Mouse (Mus musculus): Measurements from ENCODE around the gene U2af1l4. TPM values are rescaled to one million over a fixed set of nuclear protein-coding genes. Genes with fewer than 3 reads are reported as not detected.

U2af1l4 gene
- polyA plus RNA-seq, 1 experiment from 2014 or later, result 73.1 TPM

DNA sequence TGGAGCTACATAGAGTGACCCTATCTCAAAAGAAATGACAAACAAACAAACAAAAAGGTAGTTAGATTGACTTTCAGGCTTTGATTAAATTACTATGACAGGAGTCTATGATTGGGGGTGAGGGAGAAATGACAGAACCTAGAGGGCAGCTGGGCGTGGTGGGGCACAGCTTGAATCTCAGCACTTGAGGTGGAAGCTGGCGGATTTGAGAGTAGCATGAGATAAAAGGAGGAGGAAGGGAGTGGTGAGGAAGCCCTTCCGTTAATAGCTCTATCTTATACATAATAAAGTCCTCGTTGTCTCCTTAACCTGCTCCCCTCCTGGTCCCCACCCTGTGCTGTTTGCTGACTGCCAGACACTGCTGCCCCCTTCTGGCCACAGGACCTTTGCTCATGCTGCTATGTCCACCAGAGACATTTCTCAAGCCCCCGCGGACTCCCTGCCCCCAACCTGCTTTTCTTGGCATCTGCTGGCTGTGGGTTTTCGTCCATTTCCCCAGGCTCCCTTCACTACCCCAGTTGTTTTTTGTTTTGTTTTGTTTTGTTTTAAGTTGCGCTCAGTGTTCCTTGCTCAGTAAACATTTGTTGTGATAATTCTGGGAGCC, 44.7 kb downstream of the U2af1l4 start:
- 0 out of 2 replicates have a peak, but pooled peaks have one; percentile 34 for ATAC-seq (replicated peaks; ENCODE audit: low FRiP score)

DNA sequence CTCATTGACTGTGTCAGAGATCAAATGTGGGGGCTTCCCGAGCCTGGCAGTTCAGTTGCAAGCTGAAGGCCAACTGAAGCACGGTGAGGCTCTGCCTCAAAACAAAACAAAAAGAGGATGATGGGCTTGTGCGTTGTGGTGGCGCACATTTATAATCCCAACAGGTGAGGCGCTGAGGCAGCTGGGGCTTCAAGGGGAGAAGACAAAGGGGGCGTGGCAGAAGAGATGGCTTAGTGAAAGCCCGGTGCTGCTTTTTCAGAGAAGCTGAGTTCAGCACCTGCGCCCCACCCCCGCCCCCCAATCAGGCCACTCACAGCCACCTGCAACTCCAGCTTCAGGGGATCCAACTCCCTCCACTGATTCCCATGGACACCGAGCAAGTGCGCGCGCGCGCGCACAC, 45.4 kb downstream of the U2af1l4 start:
- Histone ChIP-seq H3K27ac (ENCODE audit: low read depth, low read length) (no peak overlapping the region), H3K4me3 (ENCODE audit: low read depth, low read length) (no peak overlapping the region), H3K4me2 (no peak overlapping the region), H3K4me1 (replicated peaks; ENCODE audit: control insufficient read depth, insufficient read depth, low read length) (0 out of 2 replicates have a peak, but pooled peaks cover 2% of the 10 kb centered on the region), H3K9me3 (ENCODE audit: control insufficient read depth, low read length) (no peaks in the 10 kb centered on the region), H3K9ac (ENCODE audit: low read depth, low read length) (no peak overlapping the region), H3K27me3 (replicated peaks; ENCODE audit: control insufficient read depth, insufficient read depth, low read length) (no peaks in the 10 kb centered on the region), H3K36me3 (ENCODE audit: control insufficient read depth, insufficient read depth, low read length) (no peaks in the 10 kb centered on the region)
- DNase-seq (ENCODE audit: low spot score) (no peak), ATAC-seq (replicated peaks; ENCODE audit: low FRiP score) (no peak)
- 55% methylated on average over 15 of the region's 16 CpGs for WGBS

More for the DNA sequence above, 44.7 kb downstream of the U2af1l4 start:
- Histone ChIP-seq H3K27me3 (replicated peaks; ENCODE audit: control insufficient read depth, insufficient read depth, low read length) (no peaks in the 10 kb centered on the region), H3K9ac (ENCODE audit: low read depth, low read length) (no peak overlapping the region), H3K27ac (ENCODE audit: low read depth, low read length) (no peak overlapping the region), H3K36me3 (ENCODE audit: control insufficient read depth, insufficient read depth, low read length) (no peaks in the 10 kb centered on the region), H3K4me2 (no peak overlapping the region), H3K9me3 (ENCODE audit: control insufficient read depth, low read length) (no peaks in the 10 kb centered on the region), H3K4me1 (replicated peaks; ENCODE audit: control insufficient read depth, insufficient read depth, low read length) (0 out of 2 replicates have a peak, but pooled peaks cover 2% of the 10 kb centered on the region), H3K4me3 (ENCODE audit: low read depth, low read length) (no peak overlapping the region)
- peak; percentile 58 for DNase-seq (ENCODE audit: low spot score)
- WGBS, result 27% methylated on average over 8 of the region's 8 CpGs

DNA sequence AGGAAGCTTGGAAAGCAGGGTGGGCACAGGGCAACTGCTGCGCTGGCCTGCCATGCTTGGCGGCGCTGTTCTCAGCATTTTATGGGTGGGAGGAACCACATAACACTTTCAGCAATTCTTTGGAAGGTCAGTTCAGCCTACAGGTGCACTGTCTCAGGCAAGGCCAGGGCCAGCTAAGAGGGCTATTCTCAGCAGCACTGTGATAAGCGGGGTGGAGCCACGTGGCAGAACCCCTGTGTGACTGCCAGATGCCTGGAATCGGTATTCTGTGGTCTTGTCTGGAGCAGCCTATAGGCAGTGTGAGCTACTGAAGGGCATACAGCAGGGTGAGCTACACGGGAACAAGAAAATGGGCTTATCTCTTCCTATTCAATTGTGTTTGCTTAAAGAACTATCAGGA, 46.9 kb downstream of the U2af1l4 start:
- Histone ChIP-seq H3K4me2 (no peak overlapping the region), H3K27ac (ENCODE audit: low read depth, low read length) (no peak overlapping the region)

DNA sequence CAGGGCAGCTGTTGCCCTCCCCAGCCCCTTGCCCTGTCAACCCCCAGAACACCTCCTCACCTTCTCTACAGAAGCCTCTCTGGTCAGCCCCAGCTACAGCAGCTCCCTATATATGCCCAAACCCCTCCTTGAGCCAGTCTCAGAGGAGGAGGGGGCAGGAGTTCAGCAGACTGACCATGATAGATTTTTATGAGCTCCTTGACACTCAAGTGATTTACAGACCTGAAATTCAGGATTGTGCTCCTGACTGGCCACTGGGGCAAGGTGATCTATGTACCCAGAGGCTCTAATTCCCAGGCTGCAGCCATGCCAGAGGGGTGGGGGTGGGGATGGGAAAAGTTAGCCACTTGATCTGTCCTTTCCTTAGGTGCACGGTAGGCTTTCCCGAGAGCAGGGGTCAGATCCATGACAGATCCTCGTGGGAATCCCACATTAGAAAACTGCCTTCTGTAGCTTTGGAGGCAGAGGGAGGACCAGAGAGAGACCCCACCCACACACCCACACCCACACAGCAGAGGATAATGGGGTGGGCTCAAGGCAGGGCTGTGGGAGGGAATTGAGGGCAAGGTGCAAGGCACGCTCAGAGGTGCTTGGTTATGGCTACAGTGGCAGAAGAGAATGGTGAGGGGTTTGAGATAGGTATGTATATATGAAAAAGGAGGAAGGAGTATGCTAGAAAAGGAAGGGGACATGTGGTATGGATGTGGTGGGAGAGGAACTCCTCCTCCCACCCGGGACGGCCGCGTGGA, 49.7 kb downstream of the U2af1l4 start, which contains the start of gene Upk1a:
TSS of gene Upk1a (minus strand) at position 194 of the 749 bp plus-strand sequence.
- Histone ChIP-seq H3K4me2 (no peak within 1 kb of the TSS), H3K27ac (ENCODE audit: low read depth, low read length) (no peak within 1 kb of the TSS), H3K36me3 (ENCODE audit: control insufficient read depth, insufficient read depth, low read length) (peaks cover 19% of the 10 kb centered on the region), H3K9ac (ENCODE audit: low read depth, low read length) (no peak within 1 kb of the TSS), H3K9me3 (ENCODE audit: control insufficient read depth, low read length) (no peaks in the 10 kb centered on the region), H3K4me1 (replicated peaks; ENCODE audit: control insufficient read depth, insufficient read depth, low read length) (peaks cover 11% of the 10 kb centered on the region; the same call in 1 of the 2 replicates), H3K27me3 (replicated peaks; ENCODE audit: control insufficient read depth, insufficient read depth, low read length) (no peaks in the 10 kb centered on the region), H3K4me3 (ENCODE audit: low read depth, low read length) (no peak within 1 kb of the TSS)
- ATAC-seq (replicated peaks; ENCODE audit: low FRiP score), result no peak
- no peak for DNase-seq (ENCODE audit: low spot score)
- WGBS, result 77% methylated on average over 8 of the region's 8 CpGs

More for the DNA sequence above, 46.9 kb downstream of the U2af1l4 start:
- H3K9ac ChIP-seq (ENCODE audit: low read depth, low read length), result no peak overlapping the region
- WGBS, result 50% methylated on average over 7 of the region's 7 CpGs
- no peaks in the 10 kb centered on the region for H3K27me3 ChIP-seq (replicated peaks; ENCODE audit: control insufficient read depth, insufficient read depth, low read length)
- H3K36me3 ChIP-seq (ENCODE audit: control insufficient read depth, insufficient read depth, low read length), result no peaks in the 10 kb centered on the region
- no peak for DNase-seq (ENCODE audit: low spot score)
- H3K4me3 ChIP-seq (ENCODE audit: low read depth, low read length), result no peak overlapping the region
- no peak; the same call in 1 of the 2 replicates for ATAC-seq (replicated peaks; ENCODE audit: low FRiP score)
- no peaks in the 10 kb centered on the region for H3K9me3 ChIP-seq (ENCODE audit: control insufficient read depth, low read length)
- 0 out of 2 replicates have a peak, but pooled peaks cover 2% of the 10 kb centered on the region for H3K4me1 ChIP-seq (replicated peaks; ENCODE audit: control insufficient read depth, insufficient read depth, low read length)

DNA sequence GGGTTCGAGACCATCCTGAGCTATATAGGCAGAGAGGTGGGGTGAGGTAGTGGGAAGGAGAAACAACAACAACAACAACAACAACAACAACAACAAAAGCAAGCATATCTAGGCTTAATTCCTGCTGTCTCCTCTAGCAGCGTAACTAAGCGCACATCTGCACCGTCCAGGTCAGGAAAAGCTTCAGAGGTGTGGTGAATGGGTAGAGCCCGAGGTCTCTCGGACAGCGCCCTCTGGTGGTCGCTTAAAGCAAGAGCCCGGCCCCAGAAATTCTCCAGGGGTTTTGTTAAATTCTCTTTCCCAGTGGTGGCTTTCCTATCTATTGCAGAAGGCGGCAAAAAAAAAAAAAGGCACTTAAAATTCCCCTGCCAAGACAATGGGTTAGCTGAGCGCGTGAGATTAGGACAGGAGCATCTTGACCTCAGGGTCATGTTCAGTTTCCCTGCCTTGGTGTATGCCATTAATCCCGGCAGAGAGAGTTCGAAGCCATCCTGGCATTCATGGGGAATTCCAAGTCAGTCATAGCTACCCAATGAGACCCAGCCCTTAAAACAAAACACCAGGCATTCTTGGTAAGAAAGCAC, 50.5 kb downstream of the U2af1l4 start:
- Histone ChIP-seq H3K4me1 (replicated peaks; ENCODE audit: control insufficient read depth, insufficient read depth, low read length) (peaks cover 9% of the 10 kb centered on the region; the same call in 1 of the 2 replicates), H3K27ac (ENCODE audit: low read depth, low read length) (no peak overlapping the region), H3K9ac (ENCODE audit: low read depth, low read length) (no peak overlapping the region), H3K36me3 (ENCODE audit: control insufficient read depth, insufficient read depth, low read length) (peaks cover 26% of the 10 kb centered on the region), H3K27me3 (replicated peaks; ENCODE audit: control insufficient read depth, insufficient read depth, low read length) (no peaks in the 10 kb centered on the region), H3K9me3 (ENCODE audit: control insufficient read depth, low read length) (no peaks in the 10 kb centered on the region), H3K4me3 (ENCODE audit: low read depth, low read length) (no peak overlapping the region), H3K4me2 (no peak overlapping the region)
- ATAC-seq (replicated peaks; ENCODE audit: low FRiP score) (no peak; the same call in 1 of the 2 replicates), DNase-seq (ENCODE audit: low spot score) (peak; percentile 65)
- 26% methylated on average over 14 of the region's 14 CpGs for WGBS

DNA sequence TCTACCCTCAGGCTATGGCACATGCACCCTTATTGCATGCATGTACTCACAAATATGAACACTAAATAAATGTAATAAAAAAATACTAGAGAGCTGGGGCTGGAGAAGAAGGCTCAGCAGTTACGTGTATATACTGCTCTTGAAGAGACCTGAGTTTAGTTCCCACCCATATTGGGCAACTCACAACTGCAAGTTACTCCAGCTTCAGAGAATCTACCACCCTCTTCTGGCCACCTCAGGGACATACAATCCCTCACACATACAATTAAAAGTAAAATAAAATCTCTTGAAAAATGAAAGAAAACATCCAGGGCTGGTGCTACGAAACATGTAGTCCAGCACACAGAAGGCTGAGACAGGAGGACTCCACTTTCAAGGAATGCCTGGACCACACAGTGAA, 51.4 kb downstream of the U2af1l4 start:
- H3K4me3 ChIP-seq (ENCODE audit: low read depth, low read length), result no peak overlapping the region
- DNase-seq (ENCODE audit: low spot score), result no peak
- no peak for ATAC-seq (replicated peaks; ENCODE audit: low FRiP score)
- H3K9ac ChIP-seq (ENCODE audit: low read depth, low read length), result no peak overlapping the region
- no peaks in the 10 kb centered on the region for H3K9me3 ChIP-seq (ENCODE audit: control insufficient read depth, low read length)
- no peaks in the 10 kb centered on the region for H3K27me3 ChIP-seq (replicated peaks; ENCODE audit: control insufficient read depth, insufficient read depth, low read length)
- H3K27ac ChIP-seq (ENCODE audit: low read depth, low read length), result no peak overlapping the region
- peaks cover 34% of the 10 kb centered on the region for H3K36me3 ChIP-seq (ENCODE audit: control insufficient read depth, insufficient read depth, low read length)
- 69% methylated on average over 2 of the region's 2 CpGs for WGBS
- H3K4me2 ChIP-seq, result no peak overlapping the region
- peaks cover 9% of the 10 kb centered on the region; the same call in 1 of the 2 replicates for H3K4me1 ChIP-seq (replicated peaks; ENCODE audit: control insufficient read depth, insufficient read depth, low read length)

Small RNA genes within 50 kb of the gene (microRNA-seq; reads per million reads assigned to microRNA genes)
- gene Gm38670 (ENCODE audit: borderline number of aligned reads), result not detected
- gene Mir3569 (ENCODE audit: borderline number of aligned reads), result not detected

Other genes starting within 250 kb of the U2af1l4 start
- gene Syne4, start 248.5 kb upstream of the U2af1l4 start, polyA plus RNA-seq (2014; fragmentation: Nextera tagmentation; extraction: Ambion mirVana), result 25.6 and 28.9 TPM in 2 replicates
- gene E130208F15Rik, start 241.6 kb upstream of the U2af1l4 start, polyA plus RNA-seq (2014; fragmentation: Nextera tagmentation; extraction: Ambion mirVana), result not detected in 2 replicates
- gene Sdhaf1, start 239.4 kb upstream of the U2af1l4 start, polyA plus RNA-seq (2014; fragmentation: Nextera tagmentation; extraction: Ambion mirVana), result 13.5 and 14.6 TPM in 2 replicates
- 3.5 TPM in 2 replicates for gene Lrfn3, start 200.5 kb upstream of the U2af1l4 start, polyA plus RNA-seq (2014; fragmentation: Nextera tagmentation; extraction: Ambion mirVana)
- 60.6 and 61.9 TPM in 2 replicates for gene Tyrobp, start 149.5 kb upstream of the U2af1l4 start, polyA plus RNA-seq (2014; fragmentation: Nextera tagmentation; extraction: Ambion mirVana)
- 2.2 and 2.9 TPM in 2 replicates for gene Hcst, start 143.4 kb upstream of the U2af1l4 start, polyA plus RNA-seq (2014; fragmentation: Nextera tagmentation; extraction: Ambion mirVana)
- 1.8 and 3.6 TPM in 2 replicates for gene Nfkbid, start 141.6 kb upstream of the U2af1l4 start, polyA plus RNA-seq (2014; fragmentation: Nextera tagmentation; extraction: Ambion mirVana)
- 18.4 and 19.1 TPM in 2 replicates for gene Aplp1, start 117.8 kb upstream of the U2af1l4 start, polyA plus RNA-seq (2014; fragmentation: Nextera tagmentation; extraction: Ambion mirVana)
- 0.22 and 0.95 TPM in 2 replicates for gene Kirrel2, start 105.6 kb upstream of the U2af1l4 start, polyA plus RNA-seq (2014; fragmentation: Nextera tagmentation; extraction: Ambion mirVana)
- 0.26 and 0.27 TPM in 2 replicates for gene Nphs1, start 105.0 kb upstream of the U2af1l4 start, polyA plus RNA-seq (2014; fragmentation: Nextera tagmentation; extraction: Ambion mirVana)
- gene Prodh2, start 69.7 kb upstream of the U2af1l4 start, polyA plus RNA-seq (2014; fragmentation: Nextera tagmentation; extraction: Ambion mirVana), result 19.0 and 19.5 TPM in 2 replicates
- gene Arhgap33, start 28.2 kb upstream of the U2af1l4 start, polyA plus RNA-seq (2014; fragmentation: Nextera tagmentation; extraction: Ambion mirVana), result 7.1 and 7.5 TPM in 2 replicates
- 3.9 and 5.4 TPM in 2 replicates for gene Hspb6, start 11.1 kb upstream of the U2af1l4 start, polyA plus RNA-seq (2014; fragmentation: Nextera tagmentation; extraction: Ambion mirVana)
- gene Proser3, start 11.0 kb upstream of the U2af1l4 start, polyA plus RNA-seq (2014; fragmentation: Nextera tagmentation; extraction: Ambion mirVana), result 10.7 and 13.0 TPM in 2 replicates
- gene Lin37, start 3.5 kb upstream of the U2af1l4 start, polyA plus RNA-seq (2014; fragmentation: Nextera tagmentation; extraction: Ambion mirVana), result 38.7 and 41.0 TPM in 2 replicates
- 6.8 and 8.0 TPM in 2 replicates for gene Gm49396, start within 50 bp of the U2af1l4 start, polyA plus RNA-seq (2014; fragmentation: Nextera tagmentation; extraction: Ambion mirVana)
- gene Psenen, start 326 bp downstream of the U2af1l4 start, polyA plus RNA-seq (2014; fragmentation: Nextera tagmentation; extraction: Ambion mirVana), result 85.2 and 102 TPM in 2 replicates
- gene Igflr1, start 2.1 kb downstream of the U2af1l4 start, polyA plus RNA-seq (2014; fragmentation: Nextera tagmentation; extraction: Ambion mirVana), result 3.1 and 3.7 TPM in 2 replicates
- 7.4 and 11.4 TPM in 2 replicates for gene Kmt2b, start 25.4 kb downstream of the U2af1l4 start, polyA plus RNA-seq (2014; fragmentation: Nextera tagmentation; extraction: Ambion mirVana)
- gene Zbtb32, start 35.6 kb downstream of the U2af1l4 start, polyA plus RNA-seq (2014; fragmentation: Nextera tagmentation; extraction: Ambion mirVana), result 0.25 and 0.62 TPM in 2 replicates
- 0.66 and 1.5 TPM in 2 replicates for gene Upk1a, start 49.5 kb downstream of the U2af1l4 start, polyA plus RNA-seq (2014; fragmentation: Nextera tagmentation; extraction: Ambion mirVana)
- 809 and 909 TPM in 2 replicates for gene Cox6b1, start 62.9 kb downstream of the U2af1l4 start, polyA plus RNA-seq (2014; fragmentation: Nextera tagmentation; extraction: Ambion mirVana)
- gene Etv2, start 72.6 kb downstream of the U2af1l4 start, polyA plus RNA-seq (2014; fragmentation: Nextera tagmentation; extraction: Ambion mirVana), result 0.16 and 0.17 TPM in 2 replicates
- 101 TPM in 2 replicates for gene Rbm42, start 87.0 kb downstream of the U2af1l4 start, polyA plus RNA-seq (2014; fragmentation: Nextera tagmentation; extraction: Ambion mirVana)
- 64.3 and 65.6 TPM in 2 replicates for gene Haus5, start 101.7 kb downstream of the U2af1l4 start, polyA plus RNA-seq (2014; fragmentation: Nextera tagmentation; extraction: Ambion mirVana)
- not detected in 2 replicates for gene Pmis2, start 108.3 kb downstream of the U2af1l4 start, polyA plus RNA-seq (2014; fragmentation: Nextera tagmentation; extraction: Ambion mirVana)
- 0.53 TPM in 1 of 2 replicates, not detected in the other for gene 2200002J24Rik, start 135.6 kb downstream of the U2af1l4 start, polyA plus RNA-seq (2014; fragmentation: Nextera tagmentation; extraction: Ambion mirVana)
- gene Atp4a, start 148.9 kb downstream of the U2af1l4 start, polyA plus RNA-seq (2014; fragmentation: Nextera tagmentation; extraction: Ambion mirVana), result 1.5 and 1.9 TPM in 2 replicates
- gene Tmem147, start 166.2 kb downstream of the U2af1l4 start, polyA plus RNA-seq (2014; fragmentation: Nextera tagmentation; extraction: Ambion mirVana), result 168 and 181 TPM in 2 replicates
- 0.31 and 0.44 TPM in 2 replicates for gene Gapdhs, start 180.4 kb downstream of the U2af1l4 start, polyA plus RNA-seq (2014; fragmentation: Nextera tagmentation; extraction: Ambion mirVana)
- gene Sbsn, start 188.2 kb downstream of the U2af1l4 start, polyA plus RNA-seq (2014; fragmentation: Nextera tagmentation; extraction: Ambion mirVana), result 0.07 and 0.21 TPM in 2 replicates
- not detected in 2 replicates for gene Dmkn, start 200.5 kb downstream of the U2af1l4 start, polyA plus RNA-seq (2014; fragmentation: Nextera tagmentation; extraction: Ambion mirVana)
- not detected in 2 replicates for gene Krtdap, start 224.6 kb downstream of the U2af1l4 start, polyA plus RNA-seq (2014; fragmentation: Nextera tagmentation; extraction: Ambion mirVana)

Data from liver, embryonic 11.5 days (tissue).